Mouse (Mus musculus) thymus, postnatal 4 days (tissue): ENCODE data around the gene Rnf152.

Source experiments
- DNase-seq: peaks from one replicate; pipeline ENCODE4 v3.0.0; 2021

Rnf152 gene

GRCm38 (mm10) chr1:105356291-105357011 lies at the start of gene Rnf152:
Gene Rnf152, minus strand, starts transcription at chr1:105356710.
- DNase-seq: peak; percentile 37

- no peak for DNase-seq
These were observed 46.3 kb upstream of the Rnf152 start for GRCm38 (mm10) chr1:105402853-105403252.

GRCm38 (mm10) chr1:105384141-105384937 lies 27.8 kb upstream of the Rnf152 start:
- DNase-seq: no peak

- DNase-seq: no peak
These were observed 21.0 kb upstream of the Rnf152 start for GRCm38 (mm10) chr1:105377546-105377945.

GRCm38 (mm10) chr1:105374618-105375017 lies 18.1 kb upstream of the Rnf152 start:
- no peak for DNase-seq

- no peak for DNase-seq
These were observed 6.2 kb upstream of the Rnf152 start for GRCm38 (mm10) chr1:105362701-105363100.

GRCm38 (mm10) chr1:105358896-105359295 lies 2.4 kb upstream of the Rnf152 start:
- no peak for DNase-seq

- no peak for DNase-seq
These were observed 610 bp downstream of the Rnf152 start for GRCm38 (mm10) chr1:105355910-105356290.

GRCm38 (mm10) chr1:105354901-105355891 lies 1.3 kb downstream of the Rnf152 start:
- DNase-seq: peak; percentile 10

- DNase-seq: no peak
These were observed 4.7 kb downstream of the Rnf152 start for GRCm38 (mm10) chr1:105351806-105352205.

- no peak for DNase-seq
These were observed 14.2 kb downstream of the Rnf152 start for GRCm38 (mm10) chr1:105342305-105342704.

- no peak for DNase-seq
These were observed 15.6 kb downstream of the Rnf152 start for GRCm38 (mm10) chr1:105340943-105341342.

- DNase-seq: no peak
These were observed 19.1 kb downstream of the Rnf152 start for GRCm38 (mm10) chr1:105337397-105337796.

GRCm38 (mm10) chr1:105336096-105336495 lies 20.4 kb downstream of the Rnf152 start:
- no peak for DNase-seq

- DNase-seq: no peak
These were observed 24.3 kb downstream of the Rnf152 start for GRCm38 (mm10) chr1:105332087-105332731.

- no peak for DNase-seq
These were observed 24.9 kb downstream of the Rnf152 start for GRCm38 (mm10) chr1:105331605-105332004.

GRCm38 (mm10) chr1:105330581-105331320 lies 25.8 kb downstream of the Rnf152 start:
- no peak for DNase-seq

GRCm38 (mm10) chr1:105327789-105328188 lies 28.7 kb downstream of the Rnf152 start:
- no peak for DNase-seq

- no peak for DNase-seq
These were observed 31.9 kb downstream of the Rnf152 start for GRCm38 (mm10) chr1:105324636-105325035.

GRCm38 (mm10) chr1:105314010-105314800 lies 42.3 kb downstream of the Rnf152 start:
- DNase-seq: no peak

GRCm38 (mm10) chr1:105312601-105312901 lies 44.0 kb downstream of the Rnf152 start:
- DNase-seq: no peak
